8 mouse cellular contexts compared by ENCODE assay signal in genomic region chr7:45897258-45897757, GRCm38 (mm10). TPM values are rescaled to one million over a fixed set of nuclear protein-coding genes. Genes with fewer than 3 reads are reported as not detected.
DNase-seq lines count a peak whose midpoint lies in the region; ATAC-seq and TF ChIP-seq lines count a peak whose summit lies in the region.

No protein-coding gene starts in this region.

- ATAC-seq in forebrain, embryonic 12.5 days (ENCODE audit: low FRiP score), result peak; percentile 49
- peak; percentile 64 for ATAC-seq in hindbrain, embryonic 14.5 days (ENCODE audit: low FRiP score)

- H3K27ac ChIP-seq in forebrain, embryonic 12.5 days, result peak overlapping the region; percentile 56
- peak overlapping the region; percentile 77 for H3K27ac ChIP-seq in hindbrain, embryonic 14.5 days

- H3K4me2 ChIP-seq in forebrain, embryonic 12.5 days, result peak overlapping the region; percentile 85
- H3K4me2 ChIP-seq in hindbrain, embryonic 14.5 days (replicated peaks), result peak overlapping the region; percentile 99

- H3K27me3 ChIP-seq in E14TG2a.4 (ENCODE audit: insufficient read depth, low read length), result peaks cover 23% of the 10 kb centered on the region
- H3K27me3 ChIP-seq in forebrain, embryonic 12.5 days, result peaks cover 9% of the 10 kb centered on the region
- H3K27me3 ChIP-seq in hindbrain, embryonic 14.5 days (ENCODE audit: control insufficient read depth, insufficient read depth, low read length), result no peaks in the 10 kb centered on the region

- H3K9me3 ChIP-seq in E14TG2a.4 (ENCODE audit: low read length), result no peaks in the 10 kb centered on the region
- no peaks in the 10 kb centered on the region for H3K9me3 ChIP-seq in forebrain, embryonic 12.5 days
- H3K9me3 ChIP-seq in hindbrain, embryonic 14.5 days (ENCODE audit: control insufficient read depth, low read length), result no peaks in the 10 kb centered on the region

- peaks cover 39% of the 10 kb centered on the region for H3K4me1 ChIP-seq in E14TG2a.4 (replicated peaks; ENCODE audit: low read depth, low read length)
- H3K4me1 ChIP-seq in forebrain, embryonic 12.5 days, result peaks cover 16% of the 10 kb centered on the region
- H3K4me1 ChIP-seq in hindbrain, embryonic 14.5 days (replicated peaks; ENCODE audit: control insufficient read depth, insufficient read depth, low read length), result peaks cover 13% of the 10 kb centered on the region

- whole genome bisulfite sequencing in forebrain, embryonic 12.5 days, result 1% methylated on average over 19 of the region's 19 CpGs
- WGBS in hindbrain, embryonic 14.5 days, result 2% methylated on average over 19 of the region's 19 CpGs

- H3K4me3 ChIP-seq in E14TG2a.4 (replicated peaks; ENCODE audit: low read length), result peak overlapping the region; percentile 84
- peak overlapping the region; percentile 48 for H3K4me3 ChIP-seq in forebrain, embryonic 12.5 days (replicated peaks)
- peak overlapping the region; percentile 52 for H3K4me3 ChIP-seq in hindbrain, embryonic 14.5 days (replicated peaks; ENCODE audit: low read length)

- H3K9ac ChIP-seq in forebrain, embryonic 12.5 days, result peak overlapping the region; percentile 65
- H3K9ac ChIP-seq in hindbrain, embryonic 14.5 days, result peak overlapping the region; percentile 71

- no peak for TF ChIP-seq CTCF in E14TG2a.4 (conservative IDR thresholded peaks at IDR 0.05; ENCODE audit: low read length)

- DNase-seq in adrenal gland, postnatal 14 days, result peak; percentile 71
- DNase-seq in hindbrain, embryonic 14.5 days (ENCODE audit: low spot score), result no peak
- peak; percentile 62 for DNase-seq in left cerebral cortex, adult 11 months (ENCODE audit: low spot score)
- peak; percentile 62 for DNase-seq in lung, postnatal 25 days (ENCODE audit: low spot score)
- peak; percentile 71 to 81 for DNase-seq in right cerebral cortex, postnatal 10 days (ENCODE audit: low spot score in 2 of 2)
- no peak for DNase-seq in adipocyte (ENCODE audit: low spot score)

- H3K36me3 ChIP-seq in E14TG2a.4 (ENCODE audit: insufficient read depth, low read length), result peaks cover 5% of the 10 kb centered on the region
- no peaks in the 10 kb centered on the region for H3K36me3 ChIP-seq in forebrain, embryonic 12.5 days (replicated peaks)
- no peaks in the 10 kb centered on the region for H3K36me3 ChIP-seq in hindbrain, embryonic 14.5 days (replicated peaks; ENCODE audit: control insufficient read depth, insufficient read depth)

RNA-seq across cellular contexts. Expression of gene Tmem143, which starts 0.6 kb away (rescaled TPM):
- total RNA-seq in adrenal gland, postnatal 14 days (2021), result 80.0 and 80.8 TPM in 2 replicates
- 3.3 and 3.9 TPM in 2 replicates for polyA plus RNA-seq in forebrain, embryonic 12.5 days (2016; fragmentation: Nextera tagmentation; extraction: Ambion mirVana)
- polyA plus RNA-seq in hindbrain, embryonic 14.5 days (2014; fragmentation: Nextera tagmentation; extraction: Ambion mirVana), result 4.3 and 5.6 TPM in 2 replicates

RNA-seq across cellular contexts. Expression of gene Syngr4, which starts 0.8 kb away (rescaled TPM):
- 0.59 TPM in 1 of 2 replicates, not detected in the other for total RNA-seq in adrenal gland, postnatal 14 days (2021)
- polyA plus RNA-seq in forebrain, embryonic 12.5 days (2016; fragmentation: Nextera tagmentation; extraction: Ambion mirVana), result 0.63 and 0.88 TPM in 2 replicates
- polyA plus RNA-seq in hindbrain, embryonic 14.5 days (2014; fragmentation: Nextera tagmentation; extraction: Ambion mirVana), result 0.39 and 0.40 TPM in 2 replicates

RNA-seq across cellular contexts. Expression of gene Grin2d, which starts 19.1 kb away (rescaled TPM):
- total RNA-seq in adrenal gland, postnatal 14 days (2021), result 0.93 and 1.2 TPM in 2 replicates
- polyA plus RNA-seq in forebrain, embryonic 12.5 days (2016; fragmentation: Nextera tagmentation; extraction: Ambion mirVana), result 0.33 and 0.47 TPM in 2 replicates
- polyA plus RNA-seq in hindbrain, embryonic 14.5 days (2014; fragmentation: Nextera tagmentation; extraction: Ambion mirVana), result 4.3 and 4.4 TPM in 2 replicates

RNA-seq across cellular contexts. Expression of gene Emp3, which starts 23.9 kb away (rescaled TPM):
- 212 TPM in 2 replicates for total RNA-seq in adrenal gland, postnatal 14 days (2021)
- polyA plus RNA-seq in forebrain, embryonic 12.5 days (2016; fragmentation: Nextera tagmentation; extraction: Ambion mirVana), result 19.9 and 20.5 TPM in 2 replicates
- polyA plus RNA-seq in hindbrain, embryonic 14.5 days (2014; fragmentation: Nextera tagmentation; extraction: Ambion mirVana), result 34.1 and 38.8 TPM in 2 replicates

RNA-seq across cellular contexts. Expression of gene Kdelr1, which starts 24.7 kb away (rescaled TPM):
- 123 and 135 TPM in 2 replicates for total RNA-seq in adrenal gland, postnatal 14 days (2021)
- polyA plus RNA-seq in forebrain, embryonic 12.5 days (2016; fragmentation: Nextera tagmentation; extraction: Ambion mirVana), result 38.6 and 44.6 TPM in 2 replicates
- polyA plus RNA-seq in hindbrain, embryonic 14.5 days (2014; fragmentation: Nextera tagmentation; extraction: Ambion mirVana), result 90.3 and 96.6 TPM in 2 replicates

Comparison
In these comparisons a context has a peak if more than half of its experiments do, and no peak if none do; other contexts are left out.
1. DNase-seq: peak in adrenal gland, postnatal 14 days (single experiment), left cerebral cortex, adult 11 months (single experiment), lung, postnatal 25 days (single experiment) and right cerebral cortex, postnatal 10 days (2 of 2); none in hindbrain, embryonic 14.5 days (single experiment) and adipocyte (single experiment).
2. Peak in every context shown above with its lines, with median percentiles within 50 percentile points of each other: H3K4me3 ChIP-seq.